Mouse (Mus musculus) liver, adult 2 months (tissue): ENCODE measurements around the gene Tspan32.

ENCODE experiments used
- CTCF ChIP-seq: fragments of 200-500 bp; IDR thresholded peaks from 2 replicates; pipeline ENCODE4 v1.5.1; 2011; ENCODE audit warnings: low read depth, low read length, control low read depth
- POLR2A ChIP-seq: fragments of 200-500 bp; IDR thresholded peaks from 2 replicates; pipeline ENCODE4 v1.6.1; 2011; ENCODE audit warnings: low read length, control low read depth; ENCODE audit not compliant: insufficient read depth; ENCODE audit errors: extremely low read depth

- TF ChIP-seq CTCF (no peak), POLR2A (no peak)
Observed at GRCm38 (mm10) chr7:142997403-142998150, 7.3 kb upstream of the Tspan32 start.
